Mouse (Mus musculus) bone marrow macrophage, adult 2 months (primary cell): Measurements from ENCODE around the gene Hdac11. TPM values are rescaled to one million over a fixed set of nuclear protein-coding genes. Genes with fewer than 3 reads are reported as not detected.

Source experiments
- H3K27ac ChIP-seq: 2 replicates; pipeline ENCODE4 v1.5.1; 2012; ENCODE audit warnings: low read depth, low read length; ENCODE audit not compliant: insufficient read depth
- H3K4me1 ChIP-seq: 2 replicates; pipeline ENCODE4 v1.6.1; 2012; ENCODE audit warnings: low read length; ENCODE audit not compliant: control insufficient read depth, insufficient read depth
- H3K4me3 ChIP-seq: 2 replicates; pipeline ENCODE4 v1.5.1; 2012; ENCODE audit warnings: mild to moderate bottlenecking, low read length, moderate library complexity; ENCODE audit not compliant: insufficient read depth
- CTCF ChIP-seq: IDR thresholded peaks from 2 replicates; pipeline ENCODE4 v1.5.1; 2012; ENCODE audit warnings: low read depth, mild to moderate bottlenecking, low read length, moderate library complexity
- POLR2A ChIP-seq: IDR thresholded peaks from 2 replicates; pipeline ENCODE4 v1.6.1; 2012; ENCODE audit warnings: mild to moderate bottlenecking, low read depth, low read length, borderline replicate concordance
- polyA plus RNA-seq: library from polyadenylated mRNA; stranded (reverse); fragments of >200 nt; gene quantifications from 2 replicates; pipeline ENCODE4 v1.2.4, GENCODE M21; 2012; ENCODE audit not compliant: missing spikeins, insufficient read depth, insufficient read length

Hdac11 gene
- polyA plus RNA-seq, 1 experiment: 2.8 TPM

- TF ChIP-seq CTCF: no peak
- no peak for TF ChIP-seq POLR2A
- H3K4me1 ChIP-seq: no peaks in the 10 kb centered on the region
- H3K4me3 ChIP-seq: no peak overlapping the region
- no peak overlapping the region for H3K27ac ChIP-seq
Observed at GRCm38 (mm10) chr6:91183980-91184379, 27.5 kb downstream of the Hdac11 start.

GRCm38 (mm10) chr6:91184776-91185175 is 28.3 kb downstream of the Hdac11 start:
- H3K4me3 ChIP-seq: no peak overlapping the region
- TF ChIP-seq POLR2A (no peak), CTCF (no peak)
- no peak overlapping the region for H3K27ac ChIP-seq
- no peaks in the 10 kb centered on the region for H3K4me1 ChIP-seq

- no peak for TF ChIP-seq POLR2A
- no peak for TF ChIP-seq CTCF
- no peak overlapping the region for H3K27ac ChIP-seq
- H3K4me1 ChIP-seq: no peaks in the 10 kb centered on the region
- H3K4me3 ChIP-seq: no peak overlapping the region
Observed at GRCm38 (mm10) chr6:91185502-91185901, 29.0 kb downstream of the Hdac11 start.

GRCm38 (mm10) chr6:91186161-91186931 is 29.9 kb downstream of the Hdac11 start:
- TF ChIP-seq CTCF (peak; percentile 55; the same call in 1 of the 2 replicates), POLR2A (no peak)
- Histone ChIP-seq H3K4me1 (no peaks in the 10 kb centered on the region), H3K27ac (no peak overlapping the region), H3K4me3 (no peak overlapping the region)

GRCm38 (mm10) chr6:91186934-91187333 is 30.5 kb downstream of the Hdac11 start:
- no peaks in the 10 kb centered on the region for H3K4me1 ChIP-seq

GRCm38 (mm10) chr6:91187871-91188270 is 31.4 kb downstream of the Hdac11 start:
- Histone ChIP-seq H3K27ac (no peak overlapping the region), H3K4me3 (no peak overlapping the region), H3K4me1 (no peaks in the 10 kb centered on the region)
- TF ChIP-seq POLR2A (no peak), CTCF (no peak)

More at GRCm38 (mm10) chr6:91186934-91187333, 30.5 kb downstream of the Hdac11 start:
- TF ChIP-seq POLR2A (no peak), CTCF (no peak)
- H3K27ac ChIP-seq: no peak overlapping the region
- no peak overlapping the region for H3K4me3 ChIP-seq

GRCm38 (mm10) chr6:91189971-91190370 is 33.5 kb downstream of the Hdac11 start:
- Histone ChIP-seq H3K27ac (no peak overlapping the region), H3K4me3 (no peak overlapping the region), H3K4me1 (no peaks in the 10 kb centered on the region)
- TF ChIP-seq CTCF (no peak), POLR2A (no peak)

- Histone ChIP-seq H3K27ac (no peak overlapping the region), H3K4me3 (no peak overlapping the region), H3K4me1 (no peaks in the 10 kb centered on the region)
- TF ChIP-seq CTCF (no peak), POLR2A (no peak)
Observed at GRCm38 (mm10) chr6:91191465-91191864, 35.0 kb downstream of the Hdac11 start.

- H3K4me1 ChIP-seq: no peaks in the 10 kb centered on the region
- H3K4me3 ChIP-seq: no peak overlapping the region
- no peak overlapping the region for H3K27ac ChIP-seq
- TF ChIP-seq CTCF (no peak), POLR2A (no peak)
Observed at GRCm38 (mm10) chr6:91192421-91192820, 36.0 kb downstream of the Hdac11 start.

- Histone ChIP-seq H3K4me3 (no peak overlapping the region), H3K27ac (no peak overlapping the region), H3K4me1 (no peaks in the 10 kb centered on the region)
- no peak for TF ChIP-seq POLR2A
- TF ChIP-seq CTCF: no peak
Observed at GRCm38 (mm10) chr6:91192851-91193545, 36.5 kb downstream of the Hdac11 start.

- Histone ChIP-seq H3K27ac (no peak overlapping the region), H3K4me1 (no peaks in the 10 kb centered on the region), H3K4me3 (no peak overlapping the region)
- no peak for TF ChIP-seq CTCF
- no peak for TF ChIP-seq POLR2A
Observed at GRCm38 (mm10) chr6:91198456-91198855, 42.0 kb downstream of the Hdac11 start.
